Mouse (Mus musculus): ENCODE results near the gene Olfm2.

- TF ChIP-seq POLR2A (IDR thresholded peaks at IDR 0.05; ENCODE audit: insufficient read length, low read depth) (no peak), TCF12 (IDR thresholded peaks at IDR 0.05; ENCODE audit: insufficient read depth, poor library complexity, severe bottlenecking) (no peak), MAX (IDR thresholded peaks at IDR 0.05; ENCODE audit: low read depth) (peak; percentile 83), USF1 (IDR thresholded peaks at IDR 0.05; ENCODE audit: low read depth) (no peak), POLR2AphosphoS2 (IDR thresholded peaks at IDR 0.05; ENCODE audit: insufficient read length, low read depth) (no peak), MYOG (IDR thresholded peaks at IDR 0.05; ENCODE audit: control insufficient read depth in 1 of 3, insufficient read depth in 1 of 3, insufficient read length in 2 of 3, low read depth in 2 of 3) (no peak), E2F4 (IDR thresholded peaks at IDR 0.05; ENCODE audit: insufficient read depth) (no peak), CEBPB (IDR thresholded peaks at IDR 0.05; ENCODE audit: insufficient read depth, poor library complexity, severe bottlenecking) (no peak), MYOD1 (IDR thresholded peaks at IDR 0.05; ENCODE audit: control insufficient read depth in 1 of 3, insufficient read length in 2 of 3, low read depth in 2 of 3) (no peak), REST (IDR thresholded peaks at IDR 0.05; ENCODE audit: insufficient read depth, insufficient read length) (no peak), SRF (IDR thresholded peaks at IDR 0.05; ENCODE audit: control insufficient read depth, insufficient read length, low read depth) (no peak)
These were observed 14.7 kb upstream of the Olfm2 start for GRCm38 (mm10) chr9:20760813-20761212.

All from myocyte (in vitro differentiated cells).